Mouse (Mus musculus): ENCODE measurements around the gene Gm9903.

The Gm9903 gene

DNA sequence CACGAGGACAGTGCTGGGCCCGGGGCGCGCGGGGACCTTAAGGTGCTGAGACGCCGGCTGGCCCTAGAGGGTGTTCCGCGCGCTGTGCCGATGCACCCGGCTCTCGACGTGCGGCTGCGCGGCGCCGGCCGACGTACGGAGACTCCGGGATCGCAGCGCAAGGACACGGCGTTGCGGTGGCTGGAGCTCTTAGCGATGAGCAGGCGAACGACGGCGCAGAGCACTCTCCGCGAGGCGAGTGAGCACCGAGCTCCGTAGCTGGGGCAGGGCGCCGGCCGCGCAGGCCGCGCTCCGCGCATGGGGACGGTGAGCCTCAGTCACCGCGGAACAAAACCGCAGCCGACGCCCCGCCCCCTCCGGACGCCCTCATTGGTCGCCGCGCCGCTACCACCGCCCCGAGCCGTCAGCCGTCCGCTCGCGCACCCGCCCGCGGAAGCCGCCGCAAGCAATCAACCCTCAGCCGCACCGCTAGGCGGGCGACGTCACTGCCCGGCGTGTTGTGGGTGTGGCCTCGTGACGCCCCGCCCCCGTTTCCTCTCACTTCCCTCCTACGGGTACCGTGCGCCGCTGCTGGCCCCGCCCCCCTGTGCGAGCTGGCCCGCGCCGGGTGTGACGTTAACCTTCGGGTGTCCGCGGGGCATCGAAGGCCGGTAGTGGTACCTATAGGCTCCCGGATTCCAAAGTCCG, at the start of gene Gm9903, which contains the start of gene Fam53a:
TSS of gene Gm9903 (plus strand) at position 625 of the 687 bp plus-strand sequence.
TSS of gene Fam53a (minus strand) at position 335 of the 687 bp plus-strand sequence.
- H3K27me3 ChIP-seq (ENCODE audit: control insufficient read depth, insufficient read depth, low read length, poor library complexity, severe bottlenecking): no peaks in the 10 kb centered on the region
- DNase-seq (ENCODE audit: low read depth, low spot score): peak; percentile 99
- no peaks in the 10 kb centered on the region for H3K36me3 ChIP-seq (ENCODE audit: control insufficient read depth, insufficient read depth, low read length, poor library complexity, severe bottlenecking)

DNA sequence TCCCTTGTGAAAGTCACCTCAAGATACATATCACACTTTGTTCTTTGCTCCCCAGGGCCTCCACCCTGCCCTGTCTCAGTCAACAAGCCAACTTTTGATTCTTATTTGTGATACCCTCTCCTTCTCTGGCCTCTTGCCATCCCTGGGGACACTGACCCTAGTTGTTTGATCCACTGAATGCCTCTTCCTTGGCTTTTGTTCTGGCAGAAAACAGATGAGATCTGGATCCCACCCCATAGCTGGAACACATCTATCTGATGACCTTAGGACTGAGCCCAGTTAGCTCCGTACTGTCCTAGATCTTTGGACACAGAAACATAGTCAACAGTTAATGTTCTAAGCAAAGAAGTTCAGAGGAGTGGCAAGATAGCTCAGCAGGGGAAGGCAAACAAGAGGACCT, 49.4 kb upstream of the Gm9903 start:
- H3K27me3 ChIP-seq (ENCODE audit: control insufficient read depth, insufficient read depth, low read length, poor library complexity, severe bottlenecking): no peaks in the 10 kb centered on the region
- DNase-seq (ENCODE audit: low read depth, low spot score): no peak
- H3K36me3 ChIP-seq (ENCODE audit: control insufficient read depth, insufficient read depth, low read length, poor library complexity, severe bottlenecking): no peaks in the 10 kb centered on the region

DNA sequence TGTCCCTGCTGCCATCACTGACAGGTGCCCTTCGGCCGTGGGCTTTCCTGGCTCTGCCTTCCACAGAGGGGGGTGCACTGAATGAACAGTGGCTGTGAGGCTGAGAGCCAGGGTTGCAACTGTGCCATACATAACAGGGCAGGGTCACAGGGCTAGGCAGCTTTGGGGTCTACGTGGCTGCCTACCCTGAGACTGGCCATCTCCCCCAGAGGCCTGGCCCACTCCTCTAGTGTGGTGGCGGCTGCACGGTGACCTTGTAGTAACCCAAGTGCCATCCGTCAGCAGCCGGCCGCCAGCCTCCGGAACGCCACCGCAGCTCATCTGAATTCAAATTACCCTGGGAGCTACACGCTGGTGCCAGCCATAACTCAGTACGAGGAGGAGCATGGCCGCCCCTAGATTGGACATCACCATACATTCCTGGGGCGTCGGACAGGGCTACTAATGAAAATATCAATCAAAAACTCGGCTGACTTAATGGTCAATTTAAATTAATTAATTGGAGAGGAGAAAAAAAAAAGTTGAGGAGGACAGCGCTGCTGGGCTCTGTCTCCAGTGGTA, 42.1 kb upstream of the Gm9903 start:
- no peak for DNase-seq (ENCODE audit: low read depth, low spot score)
- H3K36me3 ChIP-seq (ENCODE audit: control insufficient read depth, insufficient read depth, low read length, poor library complexity, severe bottlenecking): no peaks in the 10 kb centered on the region
- H3K27me3 ChIP-seq (ENCODE audit: control insufficient read depth, insufficient read depth, low read length, poor library complexity, severe bottlenecking): no peaks in the 10 kb centered on the region

DNA sequence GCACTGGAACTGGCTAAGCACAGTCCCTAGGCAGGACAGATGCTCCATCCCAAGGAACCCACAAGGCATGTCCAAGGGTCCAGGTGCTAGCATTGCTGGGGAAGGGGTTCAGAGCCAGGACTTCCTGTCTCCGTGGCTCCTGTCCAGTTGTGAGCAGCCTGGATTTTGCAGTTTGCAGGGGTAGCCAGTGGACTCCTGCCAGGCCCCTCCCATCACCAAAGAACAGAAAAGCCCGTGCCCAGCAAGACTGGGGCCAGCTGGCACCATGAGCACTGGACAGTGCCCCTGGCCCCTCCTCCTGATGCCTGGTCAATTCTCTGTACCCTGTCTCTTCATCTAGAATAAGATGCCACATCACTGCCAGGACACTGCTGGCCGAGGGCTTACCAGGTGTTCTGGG, 41.7 kb upstream of the Gm9903 start:
- DNase-seq (ENCODE audit: low read depth, low spot score): no peak
- Histone ChIP-seq H3K27me3 (ENCODE audit: control insufficient read depth, insufficient read depth, low read length, poor library complexity, severe bottlenecking) (no peaks in the 10 kb centered on the region), H3K36me3 (ENCODE audit: control insufficient read depth, insufficient read depth, low read length, poor library complexity, severe bottlenecking) (no peaks in the 10 kb centered on the region)

DNA sequence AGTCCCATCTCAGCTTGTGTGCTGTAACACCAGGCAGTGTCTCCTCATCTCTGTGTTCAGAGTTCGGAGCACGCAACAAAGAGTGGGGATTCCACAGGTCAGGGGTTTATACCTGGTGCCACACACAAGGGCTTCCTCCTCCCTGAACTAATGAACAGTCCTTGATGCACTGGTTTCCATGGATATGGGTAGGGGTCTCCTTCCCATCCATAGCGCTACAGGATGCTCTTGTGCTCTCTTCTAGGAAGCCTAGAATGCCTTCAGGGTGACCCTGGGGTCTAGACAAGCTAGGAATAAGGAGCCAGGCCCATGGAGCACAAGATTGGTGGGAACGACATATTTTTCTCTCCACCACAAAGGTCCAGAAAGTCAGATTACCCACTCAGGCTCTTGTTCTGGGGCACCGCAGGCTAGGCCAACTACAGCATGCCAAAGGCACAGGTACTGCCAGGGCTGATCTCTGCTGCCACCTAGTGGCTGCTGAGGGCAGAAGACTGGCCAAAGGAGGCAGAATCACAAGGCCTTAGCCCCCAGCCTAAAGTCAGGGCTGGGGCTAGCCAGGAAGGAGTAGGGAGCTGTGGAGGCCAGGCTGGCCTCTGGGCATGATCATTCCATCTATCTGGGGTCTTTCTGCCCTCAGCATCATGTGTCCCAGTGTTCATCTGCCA, 40.4 kb upstream of the Gm9903 start:
- peak; percentile 81 for DNase-seq (ENCODE audit: low read depth, low spot score)
- Histone ChIP-seq H3K27me3 (ENCODE audit: control insufficient read depth, insufficient read depth, low read length, poor library complexity, severe bottlenecking) (no peaks in the 10 kb centered on the region), H3K36me3 (ENCODE audit: control insufficient read depth, insufficient read depth, low read length, poor library complexity, severe bottlenecking) (no peaks in the 10 kb centered on the region)

DNA sequence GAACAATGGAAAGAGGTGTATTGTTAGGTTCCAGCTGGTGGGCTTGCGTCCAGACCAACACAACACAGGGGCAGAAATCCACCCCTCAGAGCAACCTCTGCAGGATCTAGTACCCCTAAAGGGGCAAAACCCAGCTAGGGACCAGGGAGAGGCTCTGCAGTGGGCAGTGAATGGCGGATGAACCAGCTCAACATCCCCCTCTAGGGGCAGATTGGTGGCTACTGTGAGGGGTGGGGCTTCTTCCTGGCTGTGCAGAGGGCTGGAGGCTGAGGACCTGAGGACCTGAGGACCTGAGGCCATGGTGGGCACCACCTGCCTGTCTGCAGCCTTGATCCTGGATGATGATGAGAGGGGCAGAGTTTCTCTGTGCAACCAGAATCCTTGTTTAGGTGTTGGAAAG, 36.1 kb upstream of the Gm9903 start:
- Histone ChIP-seq H3K36me3 (ENCODE audit: control insufficient read depth, insufficient read depth, low read length, poor library complexity, severe bottlenecking) (peaks cover under 1% of the 10 kb centered on the region; the same call in 1 of the 2 replicates), H3K27me3 (ENCODE audit: control insufficient read depth, insufficient read depth, low read length, poor library complexity, severe bottlenecking) (peaks cover 1% of the 10 kb centered on the region; the same call in 1 of the 2 replicates)
- peak; percentile 27 for DNase-seq (ENCODE audit: low read depth, low spot score)

DNA sequence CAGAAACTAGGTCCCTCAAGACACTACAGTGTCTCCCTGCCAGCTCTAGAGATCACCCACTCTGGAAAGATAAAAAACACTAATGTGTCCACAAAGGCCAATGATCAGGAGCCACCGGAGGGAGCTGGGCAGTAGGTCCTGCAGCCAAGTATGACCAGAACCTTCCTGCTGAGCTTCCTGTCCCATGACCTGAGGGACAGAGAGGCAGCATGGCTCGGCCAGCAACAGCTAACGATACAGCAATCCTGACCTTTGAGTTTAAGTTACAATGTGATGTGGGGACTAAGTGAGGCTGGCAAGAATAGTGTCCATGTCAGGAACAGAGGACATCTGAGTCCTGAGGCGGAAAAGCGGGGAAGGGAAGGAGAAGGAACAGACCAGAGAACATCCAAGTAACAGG, 24.4 kb upstream of the Gm9903 start:
- H3K36me3 ChIP-seq (ENCODE audit: control insufficient read depth, insufficient read depth, low read length, poor library complexity, severe bottlenecking): no peaks in the 10 kb centered on the region; the same call in 1 of the 2 replicates
- no peak for DNase-seq (ENCODE audit: low read depth, low spot score)
- H3K27me3 ChIP-seq (ENCODE audit: control insufficient read depth, insufficient read depth, low read length, poor library complexity, severe bottlenecking): no peaks in the 10 kb centered on the region

DNA sequence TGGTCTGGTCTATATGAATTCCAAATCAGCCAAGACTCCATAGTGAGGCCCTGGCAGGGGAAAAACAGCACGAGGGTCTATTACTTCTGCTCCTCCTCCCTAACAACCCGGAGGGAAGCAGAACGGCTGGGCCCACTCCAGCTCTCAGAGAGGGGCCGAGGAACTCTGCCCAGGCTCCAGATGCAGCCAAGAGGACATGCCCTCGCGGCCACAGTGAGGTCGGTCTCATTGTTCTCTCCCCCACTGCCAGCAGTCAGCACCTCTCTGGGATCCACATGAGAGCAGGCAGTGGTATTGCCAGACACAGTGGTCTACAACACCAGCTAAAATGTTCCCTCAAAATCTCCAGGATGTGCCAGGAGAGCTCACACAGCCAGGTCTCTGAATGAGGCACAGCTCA, 23.1 kb upstream of the Gm9903 start:
- Histone ChIP-seq H3K36me3 (ENCODE audit: control insufficient read depth, insufficient read depth, low read length, poor library complexity, severe bottlenecking) (no peaks in the 10 kb centered on the region; the same call in 1 of the 2 replicates), H3K27me3 (ENCODE audit: control insufficient read depth, insufficient read depth, low read length, poor library complexity, severe bottlenecking) (no peaks in the 10 kb centered on the region)
- no peak for DNase-seq (ENCODE audit: low read depth, low spot score)

DNA sequence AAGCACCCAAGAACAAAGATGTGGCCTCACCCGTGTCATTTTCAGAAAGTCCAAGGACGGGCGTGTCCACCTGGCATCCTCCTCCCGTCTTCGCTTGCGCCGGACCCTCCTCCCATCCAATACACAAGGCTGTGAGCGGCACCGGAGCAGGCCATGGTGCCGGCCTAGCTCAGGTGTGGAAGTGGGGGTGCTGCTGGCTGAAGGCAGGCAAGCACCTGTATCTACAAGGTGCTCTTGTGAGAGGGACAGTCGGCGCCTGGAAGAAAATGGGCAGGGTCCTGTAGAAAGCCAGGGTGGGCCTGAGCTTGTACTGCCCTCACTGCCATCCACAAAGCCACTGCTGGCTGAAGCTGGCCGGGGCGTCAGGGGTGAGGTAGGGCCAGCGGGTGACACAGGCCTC, 22.3 kb upstream of the Gm9903 start:
- no peak for DNase-seq (ENCODE audit: low read depth, low spot score)
- no peaks in the 10 kb centered on the region; the same call in 1 of the 2 replicates for H3K36me3 ChIP-seq (ENCODE audit: control insufficient read depth, insufficient read depth, low read length, poor library complexity, severe bottlenecking)
- H3K27me3 ChIP-seq (ENCODE audit: control insufficient read depth, insufficient read depth, low read length, poor library complexity, severe bottlenecking): no peaks in the 10 kb centered on the region

DNA sequence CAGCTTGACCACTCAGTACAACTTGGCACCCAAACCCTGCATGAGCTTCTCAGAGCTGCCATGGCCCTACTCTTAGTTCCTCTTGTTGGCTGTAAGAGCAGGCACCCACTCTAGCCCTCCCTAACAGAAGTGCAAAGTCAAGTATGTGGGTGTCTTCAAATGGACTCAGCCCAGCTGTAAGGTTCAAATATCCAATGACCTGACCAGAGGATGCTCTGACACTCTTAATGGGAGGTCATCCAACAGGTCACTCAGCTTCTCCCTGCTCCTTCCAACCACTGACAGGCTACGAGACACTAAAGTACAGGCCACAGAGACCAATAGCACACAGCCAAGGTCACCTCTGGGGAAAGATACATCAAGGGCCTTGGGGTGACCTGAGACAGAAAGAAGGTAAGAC, 20.5 kb upstream of the Gm9903 start:
- peaks cover 3% of the 10 kb centered on the region for H3K36me3 ChIP-seq (ENCODE audit: control insufficient read depth, insufficient read depth, low read length, poor library complexity, severe bottlenecking)
- no peak for DNase-seq (ENCODE audit: low read depth, low spot score)
- no peaks in the 10 kb centered on the region for H3K27me3 ChIP-seq (ENCODE audit: control insufficient read depth, insufficient read depth, low read length, poor library complexity, severe bottlenecking)

DNA sequence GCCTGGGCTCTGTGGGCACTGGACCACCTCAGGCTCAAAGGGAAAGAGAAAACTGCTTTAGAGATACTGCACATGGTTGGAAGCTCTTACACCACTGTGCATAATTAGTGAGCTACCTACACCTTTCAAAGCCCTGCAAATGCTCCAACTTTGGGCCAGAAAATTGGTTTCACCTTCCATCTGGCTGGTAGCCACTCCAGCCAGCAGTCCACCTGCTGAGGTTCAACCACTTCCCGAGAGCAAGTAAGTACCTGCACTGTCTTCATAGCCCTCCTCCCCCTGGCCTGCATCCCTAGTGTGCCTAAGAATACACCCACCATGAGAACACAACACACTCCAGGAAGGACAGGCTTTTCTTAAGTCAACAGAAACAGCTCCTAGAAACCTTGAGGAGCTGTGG, 17.9 kb upstream of the Gm9903 start:
- DNase-seq (ENCODE audit: low read depth, low spot score): no peak
- no peaks in the 10 kb centered on the region for H3K27me3 ChIP-seq (ENCODE audit: control insufficient read depth, insufficient read depth, low read length, poor library complexity, severe bottlenecking)
- peaks cover 4% of the 10 kb centered on the region for H3K36me3 ChIP-seq (ENCODE audit: control insufficient read depth, insufficient read depth, low read length, poor library complexity, severe bottlenecking)

DNA sequence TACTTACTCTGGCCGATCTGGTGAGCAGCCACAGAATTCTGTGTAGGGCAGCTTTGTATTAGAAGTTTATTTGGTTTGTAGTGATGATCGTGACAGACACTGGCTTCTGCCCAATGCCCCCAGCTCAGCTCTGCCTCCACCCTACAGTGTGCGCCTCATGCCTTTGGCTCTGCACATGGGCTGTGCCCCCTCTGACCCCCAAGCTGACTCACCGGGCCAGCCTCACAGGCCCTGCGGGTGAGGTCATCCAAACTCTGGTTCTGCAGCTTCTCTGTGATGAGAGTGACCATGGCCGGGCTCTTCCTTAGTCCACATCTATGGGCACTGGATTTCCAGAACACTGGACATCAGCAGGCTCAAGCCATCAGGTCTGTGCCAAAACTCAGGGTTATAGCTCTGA, 15.3 kb upstream of the Gm9903 start:
- Histone ChIP-seq H3K36me3 (ENCODE audit: control insufficient read depth, insufficient read depth, low read length, poor library complexity, severe bottlenecking) (peaks cover 4% of the 10 kb centered on the region), H3K27me3 (ENCODE audit: control insufficient read depth, insufficient read depth, low read length, poor library complexity, severe bottlenecking) (no peaks in the 10 kb centered on the region)
- DNase-seq (ENCODE audit: low read depth, low spot score): no peak

DNA sequence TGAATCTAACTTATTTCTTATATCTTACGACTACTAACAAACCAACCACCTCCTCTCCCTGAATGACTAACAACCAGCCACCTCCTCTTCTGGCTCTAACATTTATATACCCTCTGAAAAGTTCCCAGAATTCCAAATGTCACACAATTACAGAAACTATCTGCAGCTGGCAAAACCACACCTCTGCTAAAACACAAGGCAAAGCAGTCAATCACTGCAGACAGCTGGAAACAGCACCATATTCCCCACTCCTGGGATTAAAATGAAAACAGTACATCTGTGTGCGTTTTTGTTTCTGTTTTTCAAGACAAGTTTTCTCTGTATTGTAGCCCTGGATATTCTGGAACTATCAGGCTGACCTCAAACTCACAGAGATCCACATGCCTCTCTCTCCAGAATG, 7.1 kb upstream of the Gm9903 start:
- Histone ChIP-seq H3K36me3 (ENCODE audit: control insufficient read depth, insufficient read depth, low read length, poor library complexity, severe bottlenecking) (peaks cover 2% of the 10 kb centered on the region), H3K27me3 (ENCODE audit: control insufficient read depth, insufficient read depth, low read length, poor library complexity, severe bottlenecking) (no peaks in the 10 kb centered on the region)
- DNase-seq (ENCODE audit: low read depth, low spot score): no peak

DNA sequence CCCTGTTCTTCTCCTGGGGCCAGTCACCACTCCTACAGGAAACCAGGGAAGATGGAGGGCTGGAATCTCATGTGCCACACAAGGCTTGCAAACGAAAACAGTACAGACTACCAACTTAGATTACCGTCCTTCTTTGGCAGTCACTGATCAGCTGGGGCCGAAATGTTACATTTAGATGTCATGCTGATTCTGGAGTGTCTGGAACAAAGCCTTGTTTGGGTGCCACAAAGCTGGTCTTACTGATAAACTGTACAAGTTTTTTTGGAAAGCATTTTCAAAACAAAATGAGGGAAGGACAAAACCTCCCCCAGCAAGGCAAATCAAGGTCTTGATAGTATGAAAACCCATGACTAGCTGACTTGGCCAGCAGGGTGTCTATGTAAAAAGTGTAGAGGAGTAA, 6.0 kb upstream of the Gm9903 start:
- Histone ChIP-seq H3K27me3 (ENCODE audit: control insufficient read depth, insufficient read depth, low read length, poor library complexity, severe bottlenecking) (no peaks in the 10 kb centered on the region), H3K36me3 (ENCODE audit: control insufficient read depth, insufficient read depth, low read length, poor library complexity, severe bottlenecking) (peaks cover 2% of the 10 kb centered on the region; the same call in 1 of the 2 replicates)
- no peak for DNase-seq (ENCODE audit: low read depth, low spot score)

DNA sequence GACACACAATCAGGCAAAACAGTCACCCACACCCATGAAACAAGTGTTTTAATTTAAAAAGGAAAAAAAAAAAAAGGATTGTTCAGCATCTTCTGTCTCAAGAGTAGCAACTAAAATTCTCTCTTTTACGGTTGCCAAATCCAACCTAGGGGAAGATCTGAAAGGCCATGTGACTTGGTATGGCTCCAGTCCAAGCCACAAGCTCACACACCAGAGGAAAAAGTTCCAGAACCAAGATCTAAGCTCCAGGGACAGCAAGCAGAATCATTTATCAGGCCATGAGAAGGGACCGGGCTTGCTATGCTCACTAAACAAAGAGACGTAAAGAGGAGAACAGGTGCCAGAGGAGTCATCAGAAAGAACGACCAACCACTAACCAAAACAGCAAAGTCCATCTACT, 1.8 kb upstream of the Gm9903 start:
- no peaks in the 10 kb centered on the region for H3K27me3 ChIP-seq (ENCODE audit: control insufficient read depth, insufficient read depth, low read length, poor library complexity, severe bottlenecking)
- DNase-seq (ENCODE audit: low read depth, low spot score): no peak
- H3K36me3 ChIP-seq (ENCODE audit: control insufficient read depth, insufficient read depth, low read length, poor library complexity, severe bottlenecking): no peaks in the 10 kb centered on the region
